ENCODE assay signal across 10 mouse cellular contexts in the genomic region with DNA sequence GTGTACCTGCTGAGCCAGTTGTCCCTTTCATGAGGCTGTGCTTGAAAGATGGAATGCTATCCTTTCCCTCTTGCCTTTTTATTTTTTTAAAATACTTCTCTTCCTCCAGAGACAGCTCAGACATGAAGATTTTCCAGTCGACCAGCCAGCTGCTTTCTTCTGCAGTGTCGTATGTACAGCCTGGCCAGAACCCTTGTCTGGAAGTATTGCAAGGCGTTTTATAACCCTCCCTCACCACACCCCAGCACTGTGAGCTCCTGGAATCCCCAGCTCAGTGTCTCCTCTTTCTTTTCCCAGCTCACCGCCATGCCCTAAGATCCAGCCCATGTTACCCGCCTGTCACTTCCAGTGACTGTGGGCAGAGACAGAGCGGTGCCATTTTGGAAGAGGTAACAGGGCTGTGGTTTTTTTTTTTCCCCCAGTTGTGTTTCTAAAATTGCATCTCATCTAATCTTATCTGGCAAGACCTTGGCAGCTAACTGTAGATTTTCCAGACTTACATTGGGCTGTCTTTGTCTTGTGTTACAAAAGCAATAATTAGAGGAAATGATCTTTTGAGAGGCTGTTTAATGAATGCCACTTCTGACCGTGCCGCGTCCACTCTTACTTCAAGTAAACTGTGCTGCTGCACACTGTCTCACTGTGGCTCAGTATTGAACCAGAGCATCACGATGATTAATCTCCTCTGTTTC.
A peak's percentile ranks its signal among the peaks of the same experiment; 100 is the strongest.
DNase-seq lines count a peak whose midpoint lies in the region; ATAC-seq and TF ChIP-seq lines count a peak whose summit lies in the region.
"Had no signal": no experiment of that assay in that cellular context is flagged by ENCODE, and none has a peak within 500 bp of the region (broad histone marks: within the 10 kb centered on the region; RNA-seq: fewer than 3 reads in every experiment).

No protein-coding gene starts in this region.

- intact Hi-C loops in heart, adult 2 months (cut with DNase I), result no loop called here
- intact Hi-C loops in heart, postnatal 14 days (cut with DNase I), result no loop called here
- intact Hi-C loops in left cerebral cortex, postnatal 4 days (cut with DNase I), result no loop called here

- 38% methylated on average over 10 of the region's 10 CpGs for WGBS in heart, adult 2 months
- 25% methylated on average over 10 of the region's 10 CpGs for WGBS in intestine, embryonic 15.5 days
- 24% methylated on average over 10 of the region's 10 CpGs for WGBS in stomach, postnatal 0 days

- H3K79me2 ChIP-seq in heart, adult 2 months (replicated peaks; ENCODE audit: control insufficient read depth, insufficient read depth, low read length), result 0 out of 2 replicates have a peak, but pooled peaks cover 1% of the 10 kb centered on the region

- no peak overlapping the region for H3K9ac ChIP-seq in heart, adult 2 months (ENCODE audit: low read depth, low read length)
- no peak overlapping the region for H3K9ac ChIP-seq in intestine, embryonic 15.5 days
- H3K9ac ChIP-seq in stomach, postnatal 0 days (ENCODE audit: low read length), result no peak overlapping the region

- no peaks in the 10 kb centered on the region for H3K9me3 ChIP-seq in intestine, embryonic 15.5 days
- H3K9me3 ChIP-seq in stomach, postnatal 0 days (ENCODE audit: control insufficient read depth, low read length), result no peaks in the 10 kb centered on the region

- no peak overlapping the region for H3K4me2 ChIP-seq in intestine, embryonic 15.5 days (replicated peaks)
- peak overlapping the region; percentile 8; the same call in 1 of the 2 replicates for H3K4me2 ChIP-seq in stomach, postnatal 0 days (replicated peaks; ENCODE audit: low read depth)

- peak overlapping the region; percentile 7 for H3K27ac ChIP-seq in heart, adult 2 months
- H3K27ac ChIP-seq in intestine, embryonic 15.5 days, result peak overlapping the region; percentile 61
- peak overlapping the region; percentile 56 for H3K27ac ChIP-seq in stomach, postnatal 0 days (replicated peaks)

- no peak for TF ChIP-seq EP300 in heart, adult 2 months (IDR thresholded peaks at IDR 0.05; ENCODE audit: insufficient read depth, low read depth, low read length)
- no peak for TF ChIP-seq EP300 in stomach, postnatal 0 days (optimal IDR thresholded peaks at IDR 0.05)

- H3K36me3 ChIP-seq in heart, adult 2 months (ENCODE audit: control insufficient read depth, insufficient read depth, low read length), result peaks cover 5% of the 10 kb centered on the region
- no peaks in the 10 kb centered on the region for H3K36me3 ChIP-seq in intestine, embryonic 15.5 days
- H3K36me3 ChIP-seq in stomach, postnatal 0 days (ENCODE audit: control insufficient read depth, insufficient read depth, low read length), result no peaks in the 10 kb centered on the region

- ATAC-seq in intestine, embryonic 15.5 days, result peak; percentile 76
- peak; percentile 38; the same call in 1 of the 2 replicates for ATAC-seq in stomach, postnatal 0 days (ENCODE audit: low FRiP score, low TSS enrichment)

- TF ChIP-seq POLR2A in heart, adult 2 months (IDR thresholded peaks at IDR 0.05; ENCODE audit: insufficient read depth, low read depth, low read length), result no peak

- peak in 1 of 2 experiments; percentile 36 for DNase-seq in heart, adult 2 months
- no peak for DNase-seq in heart, postnatal 14 days
- DNase-seq in urinary bladder, postnatal 14 days (ENCODE audit: low spot score), result peak; percentile 38
- DNase-seq in urinary bladder, postnatal 4 days (ENCODE audit: low spot score in 2 of 2), result no peak
- no peak for DNase-seq in stomach, postnatal 0 days (ENCODE audit: low spot score)
- no peak for DNase-seq in left cerebral cortex, adult 11 months (ENCODE audit: low spot score)
- DNase-seq in left cerebral cortex, postnatal 4 days, result no peak
- DNase-seq: cerebellum, postnatal 36 days; spleen, adult 18-20 months had no signal

- peaks cover 19% of the 10 kb centered on the region for H3K4me1 ChIP-seq in heart, adult 2 months (ENCODE audit: control insufficient read depth, insufficient read depth, low read length)
- peaks cover 19% of the 10 kb centered on the region for H3K4me1 ChIP-seq in intestine, embryonic 15.5 days (replicated peaks)
- H3K4me1 ChIP-seq in stomach, postnatal 0 days (replicated peaks; ENCODE audit: control insufficient read depth, insufficient read depth), result peaks cover 8% of the 10 kb centered on the region; the same call in 1 of the 2 replicates

- no peak for TF ChIP-seq CTCF in heart, adult 2 months (IDR thresholded peaks at IDR 0.05)
- TF ChIP-seq CTCF in stomach, postnatal 0 days (IDR thresholded peaks at IDR 0.05; ENCODE audit: low read depth), result no peak

- no peaks in the 10 kb centered on the region for H3K27me3 ChIP-seq in heart, adult 2 months (ENCODE audit: control insufficient read depth, insufficient read depth, low read length)
- no peaks in the 10 kb centered on the region for H3K27me3 ChIP-seq in intestine, embryonic 15.5 days (replicated peaks)
- no peaks in the 10 kb centered on the region for H3K27me3 ChIP-seq in stomach, postnatal 0 days (ENCODE audit: control insufficient read depth, insufficient read depth, low read length)

- no peak overlapping the region for H3K4me3 ChIP-seq in heart, adult 2 months
- H3K4me3 ChIP-seq in intestine, embryonic 15.5 days (replicated peaks), result no peak overlapping the region
- no peak overlapping the region for H3K4me3 ChIP-seq in stomach, postnatal 0 days (ENCODE audit: low read depth, low read length)

Comparison
In these comparisons a context has a peak if more than half of its experiments do, and no peak if none do; other contexts are left out.
1. H3K27ac ChIP-seq: peak in every context shown above with its lines; median percentile 61 in intestine, embryonic 15.5 days; 56 in stomach, postnatal 0 days; 7 in heart, adult 2 months.